Mouse (Mus musculus) layer of hippocampus, postnatal 10 days (tissue): ENCODE measurements around the gene Zfp346. TPM values are rescaled to one million over a fixed set of nuclear protein-coding genes. Genes with fewer than 3 reads are reported as not detected.

ENCODE experiments used
- total RNA-seq, 2 experiments: library from RNA; stranded (reverse); gene quantifications; 2 replicates each; pipeline ENCODE4 v1.2.3; 2021

Gene Zfp346
- total RNA-seq, 2 experiments from 2014 or later = 50.4 to 50.8 TPM

Other genes starting within 250 kb of the Zfp346 start
- 10 to 100 TPM; 89.8 to 92.8 TPM for gene Unc5a, start 155.9 kb upstream of the Zfp346 start, total RNA-seq
- gene Hk3, start 83.9 kb upstream of the Zfp346 start, total RNA-seq = 1 to 10 TPM; 1.7 to 2.6 TPM
- gene Uimc1, start 5.0 kb upstream of the Zfp346 start, total RNA-seq = 10 to 100 TPM; 19.1 to 20.4 TPM
- not detected for gene Gm17617, start 28.2 kb downstream of the Zfp346 start, total RNA-seq
- under 1 TPM; 0.41 to 0.58 TPM for gene Fgfr4, start 47.3 kb downstream of the Zfp346 start, total RNA-seq
- gene Nsd1, start 104.5 kb downstream of the Zfp346 start, total RNA-seq = 100 to 1,000 TPM; 153 to 156 TPM
- gene Prelid1, start 215.2 kb downstream of the Zfp346 start, total RNA-seq = 100 to 1,000 TPM; 169 to 177 TPM
- gene Rab24, start 216.6 kb downstream of the Zfp346 start, total RNA-seq = 10 to 100 TPM; 62.4 to 66.9 TPM
- gene Mxd3, start 224.5 kb downstream of the Zfp346 start, total RNA-seq = 1 to 10 TPM; 2.4 to 2.9 TPM